Mouse (Mus musculus): ENCODE measurements around the gene Cep290.

Gene Cep290

GRCm38 (mm10) chr10:100588932-100589388 lies 101.6 kb downstream of the Cep290 start:
- peak; percentile 48 for DNase-seq (ENCODE audit: low read depth, low spot score)

GRCm38 (mm10) chr10:100590323-100590722 lies 103.0 kb downstream of the Cep290 start, which contains the start of the genes 4930430F08Rik and 1700017N19Rik:
Gene 4930430F08Rik (minus strand): TSS chr10:100590423.
Gene 1700017N19Rik (plus strand): TSS chr10:100590484.
- DNase-seq (ENCODE audit: low read depth, low spot score), result no peak

GRCm38 (mm10) chr10:100598339-100598738 lies 111.0 kb downstream of the Cep290 start:
- no peak for DNase-seq (ENCODE audit: low read depth, low spot score)

GRCm38 (mm10) chr10:100603511-100603910 lies 116.2 kb downstream of the Cep290 start:
- no peak for DNase-seq (ENCODE audit: low read depth, low spot score)

GRCm38 (mm10) chr10:100604254-100604653 lies 116.9 kb downstream of the Cep290 start:
- no peak for DNase-seq (ENCODE audit: low read depth, low spot score)

GRCm38 (mm10) chr10:100617233-100617903 lies 130.0 kb downstream of the Cep290 start:
- no peak for DNase-seq (ENCODE audit: low read depth, low spot score)

- DNase-seq (ENCODE audit: low read depth, low spot score), result no peak
These were observed 132.1 kb downstream of the Cep290 start for GRCm38 (mm10) chr10:100619474-100619873.

- no peak for DNase-seq (ENCODE audit: low read depth, low spot score)
These were observed 132.7 kb downstream of the Cep290 start for GRCm38 (mm10) chr10:100620040-100620439.

GRCm38 (mm10) chr10:100622494-100622893 lies 135.1 kb downstream of the Cep290 start:
- no peak for DNase-seq (ENCODE audit: low read depth, low spot score)

Data from WW6 (cell line).